Mouse (Mus musculus) brain, embryonic 18.5 days (tissue): ENCODE results near the gene Cdadc1.
"Not testable (repeated sequence)": the region's sequence is repeated elsewhere in the genome, so short reads cannot be mapped to it uniquely, and the experiment has no call there.

ENCODE experiments used
- DNase-seq: peaks from one replicate; pipeline ENCODE4 v3.0.0-alpha.2; 2012; ENCODE audit warnings: low read depth, low spot score

Gene Cdadc1

GRCm38 (mm10) chr14:59597398-59598259 lies at the start of gene Cdadc1:
Gene Cdadc1 (minus strand): TSS chr14:59597959.
- peak; percentile 84 for DNase-seq

- no peak for DNase-seq
These were observed 49.3 kb upstream of the Cdadc1 start for GRCm38 (mm10) chr14:59646826-59647697.

- DNase-seq, result no peak
These were observed 47.1 kb upstream of the Cdadc1 start for GRCm38 (mm10) chr14:59644896-59645295.

- DNase-seq, result no peak
These were observed 46.4 kb upstream of the Cdadc1 start for GRCm38 (mm10) chr14:59644166-59644565.

GRCm38 (mm10) chr14:59643582-59643981 lies 45.8 kb upstream of the Cdadc1 start:
- DNase-seq, result no peak

- DNase-seq, result no peak
These were observed 44.1 kb upstream of the Cdadc1 start for GRCm38 (mm10) chr14:59641856-59642255.

- DNase-seq, result no peak
These were observed 41.3 kb upstream of the Cdadc1 start for GRCm38 (mm10) chr14:59638906-59639703.

GRCm38 (mm10) chr14:59633988-59634387 lies 36.2 kb upstream of the Cdadc1 start:
- no peak for DNase-seq

- no peak for DNase-seq
These were observed 35.6 kb upstream of the Cdadc1 start for GRCm38 (mm10) chr14:59633295-59633898.

GRCm38 (mm10) chr14:59632067-59632466 lies 34.3 kb upstream of the Cdadc1 start:
- no peak for DNase-seq

GRCm38 (mm10) chr14:59630096-59630495 lies 32.3 kb upstream of the Cdadc1 start:
- no peak for DNase-seq

- no peak for DNase-seq
These were observed 31.5 kb upstream of the Cdadc1 start for GRCm38 (mm10) chr14:59629308-59629707.

GRCm38 (mm10) chr14:59627823-59628222 lies 30.1 kb upstream of the Cdadc1 start:
- DNase-seq, result peak; percentile 16

GRCm38 (mm10) chr14:59627142-59627680 lies 29.5 kb upstream of the Cdadc1 start:
- DNase-seq, result peak; percentile 22

- DNase-seq, result peak; percentile 22
These were observed 29.0 kb upstream of the Cdadc1 start for GRCm38 (mm10) chr14:59626711-59627110.

GRCm38 (mm10) chr14:59625806-59626364 lies 28.1 kb upstream of the Cdadc1 start:
- DNase-seq, result no peak

GRCm38 (mm10) chr14:59625158-59625805 lies 27.5 kb upstream of the Cdadc1 start, which contains the start of gene Shisa2:
Gene Shisa2 (plus strand): TSS chr14:59625308.
- DNase-seq, result peak; percentile 28

- DNase-seq, result no peak
These were observed 26.6 kb upstream of the Cdadc1 start for GRCm38 (mm10) chr14:59624326-59624885.

GRCm38 (mm10) chr14:59616802-59617201 lies 19.0 kb upstream of the Cdadc1 start:
- no peak for DNase-seq

- not testable (repeated sequence) for DNase-seq
These were observed 16.4 kb upstream of the Cdadc1 start for GRCm38 (mm10) chr14:59614149-59614548.
